Comparison of ENCODE assay signal across 17 mouse cellular contexts in genomic region chr13:15450941-15451340, GRCm38 (mm10).
"Had no signal": no experiment of that assay in that cellular context is flagged by ENCODE, and none has a peak within 500 bp of the region (broad histone marks: within the 10 kb centered on the region; RNA-seq: fewer than 3 reads in every experiment).

No protein-coding gene starts in this region.

- H3K4me2 ChIP-seq: lung, embryonic 14.5 days; midbrain, embryonic 12.5 days; midbrain, embryonic 15.5 days; neural tube, embryonic 13.5 days; neural tube, embryonic 15.5 days had no signal

- H3K27ac ChIP-seq: midbrain, embryonic 10.5 days; midbrain, embryonic 12.5 days; midbrain, embryonic 15.5 days; neural tube, embryonic 13.5 days; neural tube, embryonic 15.5 days had no signal

- H3K4me1 ChIP-seq: midbrain, embryonic 10.5 days; midbrain, embryonic 12.5 days; midbrain, embryonic 15.5 days; neural tube, embryonic 13.5 days; neural tube, embryonic 15.5 days had no signal

- H3K9ac ChIP-seq: lung, embryonic 14.5 days; midbrain, embryonic 12.5 days; midbrain, embryonic 15.5 days; neural tube, embryonic 13.5 days; neural tube, embryonic 15.5 days had no signal

- H3K27me3 ChIP-seq: midbrain, embryonic 12.5 days; midbrain, embryonic 15.5 days; neural tube, embryonic 13.5 days; neural tube, embryonic 15.5 days had no signal

- H3K9me3 ChIP-seq: midbrain, embryonic 10.5 days; midbrain, embryonic 12.5 days; midbrain, embryonic 15.5 days; neural tube, embryonic 13.5 days; neural tube, embryonic 15.5 days had no signal

- DNase-seq: lung, adult 18-20 months; lung, embryonic 14.5 days; lung, postnatal 10 days; lung, postnatal 4 days; retina, postnatal 1 day; right cerebral cortex, adult 18-20 months; right cerebral cortex, postnatal 25 days; right cerebral cortex, postnatal 4 days; spleen, adult 18-20 months; thymus, adult 18-20 months; thymus, postnatal 14 days; thymus, postnatal 36 days had no signal

- H3K4me3 ChIP-seq: midbrain, embryonic 10.5 days; midbrain, embryonic 12.5 days; midbrain, embryonic 15.5 days; neural tube, embryonic 13.5 days; neural tube, embryonic 15.5 days had no signal

- ATAC-seq: midbrain, embryonic 15.5 days had no signal

- H3K36me3 ChIP-seq: midbrain, embryonic 10.5 days; midbrain, embryonic 12.5 days; midbrain, embryonic 15.5 days; neural tube, embryonic 13.5 days; neural tube, embryonic 15.5 days had no signal
